Mouse (Mus musculus): Measurements from ENCODE around the gene Ptpn6.

DNA sequence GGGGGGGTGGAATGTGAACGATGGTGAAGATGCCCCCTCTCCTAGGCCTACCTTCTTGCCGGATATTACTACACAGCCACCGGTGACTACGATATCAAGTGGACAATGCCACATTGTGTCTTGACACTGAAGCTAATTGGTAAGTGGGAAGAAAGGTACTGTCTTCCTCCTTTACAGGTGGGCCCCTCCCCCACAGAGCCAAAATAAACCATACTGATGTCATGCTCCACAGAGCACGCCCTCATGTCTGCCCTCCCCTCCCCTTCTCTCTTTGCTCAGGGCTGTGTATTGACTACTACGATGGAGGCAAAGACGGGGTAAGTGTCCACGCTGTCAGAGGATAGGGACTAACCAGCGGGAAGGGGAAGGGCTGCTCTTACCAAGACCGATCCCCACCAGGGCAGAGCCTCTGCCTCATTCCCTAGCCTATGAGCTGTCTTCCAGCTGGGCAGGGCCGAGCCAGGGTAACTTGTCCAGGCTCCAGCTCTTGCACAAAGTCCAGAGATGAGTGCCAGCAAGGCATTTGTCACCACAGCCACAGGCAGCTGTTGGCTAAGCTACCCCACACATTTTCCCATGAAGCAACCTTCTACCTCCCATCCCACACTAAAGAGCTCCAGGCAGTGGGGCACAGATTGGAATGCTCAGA, 38.4 kb downstream of the Ptpn6 start:
- TF ChIP-seq CTCF (IDR thresholded peaks at IDR 0.05; ENCODE audit: low read depth) (no peak), EP300 (IDR thresholded peaks at IDR 0.05; ENCODE audit: low read depth) (no peak)

Measured in liver, embryonic 14.5 days (tissue).